Mouse (Mus musculus): ENCODE data around the gene Mcu.

Gene Mcu

DNA sequence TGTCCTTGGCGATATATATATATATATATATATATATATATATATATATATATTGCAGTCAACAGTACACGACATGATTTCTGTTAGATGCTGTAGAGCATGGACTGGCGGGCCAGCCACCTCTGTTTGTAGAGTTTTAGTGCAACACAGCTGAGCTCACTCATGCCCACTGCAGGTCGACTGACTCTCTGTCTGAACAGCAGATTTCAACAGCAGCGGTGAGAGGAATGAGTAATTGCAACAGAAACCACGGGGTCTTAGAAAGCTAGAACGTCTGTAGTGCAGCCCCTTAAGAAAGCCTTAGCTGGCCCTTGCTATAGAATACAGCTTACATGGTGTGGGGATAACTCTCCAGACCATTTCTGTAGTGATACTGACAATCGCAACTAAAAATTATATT, 121.6 kb downstream of the Mcu start:
- in situ Hi-C loops (cut with MseI, MboI): no loop called here

DNA sequence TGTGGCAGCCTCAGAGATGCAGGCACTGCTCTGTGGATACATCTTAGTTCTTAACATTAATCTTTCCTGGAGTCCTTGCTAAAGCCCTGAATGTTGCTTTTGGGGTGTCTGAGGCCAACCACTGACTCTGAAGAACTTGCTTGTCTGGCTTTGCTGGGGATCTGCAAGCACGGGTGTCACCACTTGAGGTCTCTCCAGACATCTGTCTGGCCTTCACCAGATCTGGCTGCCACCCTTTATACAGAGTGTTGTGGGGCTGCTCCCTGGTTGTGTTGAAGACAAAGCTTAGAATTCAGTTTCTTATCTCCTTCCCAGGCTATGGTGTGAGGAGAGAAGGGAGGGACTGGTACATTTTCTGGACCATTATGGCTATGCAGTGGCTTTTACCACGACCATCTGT, 122.4 kb downstream of the Mcu start:
- in situ Hi-C loops (cut with MseI, MboI): no loop called here

- in situ Hi-C loops (cut with MseI, MboI): no loop called here
Observed at GRCm38 (mm10) chr10:59490920-59491319, 125.6 kb downstream of the Mcu start.

- in situ Hi-C loops (cut with MseI, MboI): no loop called here
Observed at GRCm38 (mm10) chr10:59489411-59489810, 127.1 kb downstream of the Mcu start.

- in situ Hi-C loops (cut with MseI, MboI): no loop called here
Observed at GRCm38 (mm10) chr10:59487351-59487750, 129.1 kb downstream of the Mcu start.

- in situ Hi-C loops (cut with MseI, MboI): no loop called here
Observed at GRCm38 (mm10) chr10:59484318-59484717, 132.2 kb downstream of the Mcu start.

- in situ Hi-C loops (cut with MseI, MboI): no loop called here
Observed at GRCm38 (mm10) chr10:59481381-59481780, 135.1 kb downstream of the Mcu start.

- in situ Hi-C loops (cut with MseI, MboI): no loop called here
Observed at GRCm38 (mm10) chr10:59470451-59470850, 146.0 kb downstream of the Mcu start.

DNA sequence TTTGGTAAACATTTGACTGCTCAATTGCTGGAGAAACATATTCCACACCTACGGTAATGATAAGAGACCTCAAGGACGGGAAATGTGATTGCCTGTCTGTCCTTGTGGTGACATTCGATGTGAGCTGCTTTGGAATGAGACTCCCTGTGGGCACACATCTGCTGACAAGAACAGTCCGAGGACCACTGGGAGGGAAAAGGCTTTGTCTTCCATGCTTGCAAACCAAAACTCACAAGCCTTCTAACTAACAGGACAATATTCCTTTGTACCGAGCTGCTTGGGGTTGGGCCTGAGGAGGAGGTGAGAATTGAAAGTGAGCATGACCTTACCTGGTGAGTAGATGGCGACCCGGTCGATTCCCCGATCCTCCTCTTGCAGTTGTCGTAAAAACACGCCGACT, 149.2 kb downstream of the Mcu start:
- in situ Hi-C loops (cut with MseI, MboI): no loop called here

DNA sequence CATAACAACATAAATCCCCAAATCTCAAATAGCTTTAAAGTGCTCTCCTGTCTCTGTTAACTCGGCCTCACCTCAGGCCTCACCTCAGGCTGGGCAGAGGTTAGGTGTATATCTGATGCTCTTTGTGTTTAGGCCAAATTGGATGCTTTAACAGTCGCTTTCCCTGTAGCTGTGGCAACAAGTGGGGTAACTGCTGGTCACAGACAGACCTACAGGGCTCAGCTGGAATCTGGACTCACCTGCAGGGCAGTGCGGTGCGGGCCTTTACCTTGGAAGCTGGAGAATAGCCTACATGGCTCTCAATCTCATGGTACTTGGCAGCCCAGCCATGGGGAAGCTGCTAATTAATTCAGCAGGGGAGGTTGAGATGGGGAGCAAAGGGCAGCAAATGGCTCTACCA, 149.9 kb downstream of the Mcu start:
- in situ Hi-C loops (cut with MseI, MboI): no loop called here

GRCm38 (mm10) chr10:59465546-59465945, 150.9 kb downstream of the Mcu start:
- in situ Hi-C loops (cut with MseI, MboI): no loop called here

GRCm38 (mm10) chr10:59462307-59462706, 154.2 kb downstream of the Mcu start:
- in situ Hi-C loops (cut with MseI, MboI): no loop called here

DNA sequence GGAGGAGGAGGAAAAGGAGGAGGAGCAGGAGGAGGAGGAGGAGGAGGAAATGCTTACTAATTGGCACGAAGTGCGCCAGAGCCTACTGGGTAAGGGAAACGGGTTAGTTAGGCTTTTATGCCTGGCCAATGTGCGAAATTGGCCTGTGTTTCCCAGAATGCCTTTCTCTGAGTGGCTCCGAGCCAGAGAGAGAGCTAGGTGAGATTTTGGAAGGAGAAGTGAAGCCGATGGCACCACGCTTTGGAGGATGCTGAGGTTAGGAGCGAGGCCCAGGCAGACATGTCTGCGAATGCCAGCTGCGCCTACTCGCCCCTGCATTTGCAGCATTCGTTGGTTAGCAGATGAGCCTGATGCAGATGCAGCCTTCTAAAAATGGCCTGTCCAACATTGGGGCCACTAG, 156.7 kb downstream of the Mcu start:
- in situ Hi-C loops (cut with MseI, MboI): no loop called here

GRCm38 (mm10) chr10:59454631-59455030, 161.9 kb downstream of the Mcu start:
- in situ Hi-C loops (cut with MseI, MboI): no loop called here

GRCm38 (mm10) chr10:59451839-59452238, 164.7 kb downstream of the Mcu start:
- in situ Hi-C loops (cut with MseI, MboI): no loop called here

- in situ Hi-C loops (cut with MseI, MboI): no loop called here
Observed at GRCm38 (mm10) chr10:59447546-59447945, 168.9 kb downstream of the Mcu start.

DNA sequence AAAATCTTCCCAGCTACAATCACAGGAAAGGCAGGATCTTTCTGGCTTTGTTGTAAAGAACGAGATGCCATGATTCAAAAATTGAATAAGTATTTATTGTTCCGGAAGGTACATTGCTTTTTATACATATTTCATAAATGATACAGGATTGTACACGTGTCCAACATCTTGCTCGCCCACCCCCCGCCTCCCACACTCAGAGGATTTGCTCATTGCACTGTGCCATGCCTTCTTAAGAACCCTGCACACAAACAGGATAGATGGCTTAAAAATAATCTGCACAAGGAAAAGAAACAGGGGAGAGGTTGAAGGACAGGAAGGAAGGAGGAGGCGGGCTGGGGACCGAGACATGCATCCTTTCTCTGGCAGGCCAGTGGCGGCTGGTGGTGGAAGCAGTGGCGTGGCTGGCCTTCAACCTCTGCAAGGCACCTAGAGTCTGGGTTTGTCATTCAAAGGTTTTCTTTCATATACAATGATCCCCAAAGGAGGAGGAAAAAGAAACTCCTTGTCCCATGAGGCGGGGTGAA, 169.5 kb downstream of the Mcu start:
- in situ Hi-C loops (cut with MseI, MboI): no loop called here

GRCm38 (mm10) chr10:59444635-59445034, 171.9 kb downstream of the Mcu start:
- in situ Hi-C loops (cut with MseI, MboI): no loop called here

DNA sequence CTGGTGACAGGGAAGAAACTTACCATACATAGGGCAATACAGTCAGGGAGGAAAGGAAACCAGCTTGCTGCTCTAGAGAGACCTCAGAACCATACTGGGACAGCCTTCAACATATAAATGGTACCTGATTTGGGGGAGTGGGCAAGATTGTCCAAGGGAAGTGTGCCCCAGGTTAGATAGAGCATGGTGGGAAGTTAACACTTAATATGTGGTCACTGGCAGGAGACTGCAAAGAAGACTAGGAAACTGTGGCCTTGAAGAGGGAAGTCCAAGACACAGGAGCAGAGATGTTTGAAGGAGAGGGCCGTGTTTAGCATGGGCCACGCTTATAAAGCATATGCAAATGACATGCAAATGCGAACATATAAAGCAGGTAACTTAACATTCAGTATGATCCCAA, 172.4 kb downstream of the Mcu start:
- in situ Hi-C loops (cut with MseI, MboI): no loop called here

DNA sequence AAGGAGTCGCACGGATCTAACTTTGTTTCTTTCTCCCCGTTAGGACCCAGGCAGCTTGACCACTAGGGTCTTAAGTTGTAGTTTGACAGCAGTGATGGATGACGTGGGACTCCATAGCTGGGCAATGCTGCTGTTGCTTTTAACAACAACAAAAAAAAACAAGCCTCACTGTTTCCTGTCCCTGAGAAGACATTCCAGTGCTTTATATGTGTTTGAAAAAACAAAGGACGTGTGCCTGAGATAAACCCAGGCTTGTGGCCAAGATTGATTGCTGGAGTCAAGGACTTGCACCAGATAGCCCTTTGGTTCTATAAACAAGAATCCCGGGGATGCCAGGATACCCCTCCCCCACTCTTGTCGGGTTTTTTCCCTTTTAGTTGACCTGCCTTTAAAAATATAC, 173.3 kb downstream of the Mcu start:
- in situ Hi-C loops (cut with MseI, MboI): no loop called here

- in situ Hi-C loops (cut with MseI, MboI): no loop called here
Observed at GRCm38 (mm10) chr10:59441735-59442134, 174.8 kb downstream of the Mcu start, which contains the start of gene Oit3. Gene Oit3 (minus strand): TSS chr10:59441778.

DNA sequence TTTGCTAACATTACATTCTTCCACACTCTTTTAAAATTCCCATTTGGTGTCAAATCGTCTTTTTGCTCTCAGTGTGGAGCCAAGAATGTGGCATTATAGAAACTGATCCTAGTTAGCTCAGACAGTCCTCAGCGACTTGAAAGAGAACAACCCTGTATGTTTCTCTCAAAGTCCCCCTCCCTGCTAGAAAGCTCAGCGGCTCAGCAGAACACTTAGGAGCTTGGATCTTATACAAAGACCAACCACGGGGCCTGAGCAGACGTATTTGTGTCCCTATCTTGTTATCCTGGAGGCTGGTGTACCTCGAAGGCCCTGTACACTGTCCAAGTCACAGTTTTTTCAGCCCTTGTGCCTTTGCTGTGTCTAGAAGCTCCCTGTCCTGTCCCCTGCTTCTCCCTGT, 176.3 kb downstream of the Mcu start:
- in situ Hi-C loops (cut with MseI, MboI): no loop called here

DNA sequence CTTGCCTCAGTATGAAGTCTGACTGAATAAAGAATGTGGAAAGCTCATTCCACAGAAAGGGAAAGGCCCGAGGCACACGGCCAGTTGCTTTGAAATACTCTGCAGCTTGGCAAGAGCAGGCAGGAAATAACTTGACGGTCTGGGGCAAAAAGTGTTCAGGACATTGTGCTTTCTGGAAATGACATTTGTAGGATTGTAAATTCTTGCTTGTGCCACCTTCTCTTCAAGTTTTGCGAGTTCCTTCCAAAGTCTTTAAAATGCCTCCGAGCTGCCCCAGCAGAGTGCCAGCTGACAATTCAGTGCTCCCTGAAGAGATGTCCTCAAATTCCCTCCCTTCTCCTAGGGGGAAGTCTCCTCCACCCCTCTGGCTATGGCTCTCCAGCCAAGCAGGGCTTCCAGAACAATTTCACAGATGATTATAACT, 177.0 kb downstream of the Mcu start:
- in situ Hi-C loops (cut with MseI, MboI): no loop called here

GRCm38 (mm10) chr10:59438651-59439050, 177.8 kb downstream of the Mcu start:
- in situ Hi-C loops (cut with MseI, MboI): no loop called here
